Mouse (Mus musculus) lung, adult 18-20 months (tissue): Measurements from ENCODE around the gene Nptn.

Source experiments
- DNase-seq, 2 experiments: peaks; one replicate each; pipeline ENCODE4 v3.0.0; 2022; ENCODE audit warnings: mixed read lengths in 2 of 2

Nptn gene

DNA sequence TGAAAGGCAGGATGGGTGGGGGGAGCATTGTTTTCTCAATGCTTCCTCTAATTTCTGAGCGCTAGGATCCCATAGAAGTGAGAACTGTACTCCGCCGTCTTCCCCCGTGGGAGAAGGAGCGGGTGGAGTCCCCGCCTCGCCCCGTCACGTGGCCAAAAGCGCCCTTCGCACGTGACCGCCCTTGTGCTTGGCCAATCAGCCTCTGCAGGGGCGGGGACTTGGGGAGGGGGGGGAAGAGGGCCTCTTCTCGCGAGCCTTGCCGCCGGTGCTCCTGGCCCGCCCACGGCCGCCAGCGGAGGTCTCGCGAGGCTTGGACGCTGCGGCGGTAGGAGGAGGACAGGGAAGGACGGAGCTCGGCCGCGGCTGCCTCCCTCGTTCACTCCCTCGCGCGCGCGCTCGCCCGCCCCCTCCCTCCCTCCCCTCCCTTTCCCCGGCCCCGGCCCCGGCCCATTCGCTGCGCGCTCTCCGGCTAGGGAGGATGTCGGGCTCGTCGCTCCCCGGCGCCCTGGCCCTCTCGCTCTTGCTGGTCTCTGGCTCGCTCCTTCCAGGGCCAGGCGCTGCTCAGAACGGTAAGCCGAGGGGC, at the start of gene Nptn:
Nptn (plus strand) TSS at position 283 of the 583 bp plus-strand sequence.
- DNase-seq: peak; percentile 97 to 98

DNA sequence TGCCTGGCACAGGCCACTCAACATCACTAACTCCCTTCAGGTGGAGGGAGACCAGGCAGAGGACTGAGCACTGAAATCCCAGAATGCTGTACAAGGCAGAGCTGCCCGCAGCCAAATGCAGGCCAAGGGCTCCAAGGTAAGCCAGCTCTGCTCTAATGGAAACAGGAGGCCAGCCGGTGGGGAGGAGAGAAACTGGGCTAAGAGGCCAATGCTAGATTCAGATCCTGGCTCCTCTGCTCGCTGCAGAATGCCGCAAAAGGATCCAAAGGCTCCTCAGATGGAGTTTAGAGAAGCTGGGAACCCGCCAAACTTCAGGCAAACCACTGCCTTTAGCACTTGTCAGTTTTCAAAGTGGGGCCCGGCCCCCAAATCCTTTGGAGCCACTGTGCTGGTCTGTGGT, 48.7 kb upstream of the Nptn start:
- no peak for DNase-seq

DNA sequence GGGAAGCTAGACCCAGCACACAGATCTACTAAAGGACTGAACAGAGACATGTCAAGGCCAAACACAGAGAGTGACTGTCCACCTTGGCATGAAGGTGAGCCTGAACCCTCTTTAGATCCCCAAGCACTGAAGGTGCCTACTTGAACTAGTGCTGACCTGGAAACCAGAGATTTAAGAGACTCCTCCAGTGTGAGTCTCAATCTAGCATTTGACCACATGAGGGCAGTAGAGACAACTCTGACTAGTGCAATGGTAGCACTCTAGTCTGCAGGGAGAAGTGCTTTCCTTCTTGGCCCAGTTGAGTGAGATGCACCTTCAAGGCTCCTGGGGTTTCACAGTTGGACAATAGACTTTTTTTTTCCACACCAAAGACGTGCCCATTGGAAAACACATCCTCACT, 47.3 kb upstream of the Nptn start:
- peak in 1 of 2 experiments; percentile 63 for DNase-seq

DNA sequence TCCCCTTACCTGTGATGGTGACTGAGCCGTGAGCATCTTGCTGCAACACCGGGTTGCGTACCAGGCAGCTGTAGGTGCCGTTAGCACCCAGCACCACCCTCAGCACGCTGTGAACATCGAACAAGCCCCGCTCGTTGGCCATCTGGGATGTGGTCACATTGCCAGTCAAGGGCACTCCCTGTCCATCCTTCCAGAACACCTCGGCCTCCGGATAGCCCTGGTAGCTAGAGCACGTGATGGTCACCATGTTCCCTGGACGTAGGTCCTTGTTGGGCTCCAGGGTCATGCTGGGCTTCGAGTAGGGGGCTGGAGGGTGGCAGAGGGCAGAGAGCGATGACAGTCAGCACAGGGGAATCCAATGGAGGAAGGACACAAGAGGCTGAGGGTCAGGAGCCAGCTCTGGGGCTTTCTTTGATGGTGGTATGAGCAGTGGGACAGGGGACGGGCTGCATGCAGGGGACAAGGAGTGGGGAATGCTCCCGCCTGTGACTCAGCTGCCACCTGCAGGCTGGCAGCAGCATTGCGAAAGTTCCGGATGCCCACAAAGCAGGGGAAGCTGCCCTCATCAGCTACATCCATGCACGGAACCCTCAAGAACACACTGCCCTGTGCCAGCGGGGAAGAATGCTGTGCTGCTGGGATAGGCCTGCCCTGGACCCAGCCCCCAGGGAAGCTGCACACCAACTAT, 46.4 kb upstream of the Nptn start:
- no peak for DNase-seq

DNA sequence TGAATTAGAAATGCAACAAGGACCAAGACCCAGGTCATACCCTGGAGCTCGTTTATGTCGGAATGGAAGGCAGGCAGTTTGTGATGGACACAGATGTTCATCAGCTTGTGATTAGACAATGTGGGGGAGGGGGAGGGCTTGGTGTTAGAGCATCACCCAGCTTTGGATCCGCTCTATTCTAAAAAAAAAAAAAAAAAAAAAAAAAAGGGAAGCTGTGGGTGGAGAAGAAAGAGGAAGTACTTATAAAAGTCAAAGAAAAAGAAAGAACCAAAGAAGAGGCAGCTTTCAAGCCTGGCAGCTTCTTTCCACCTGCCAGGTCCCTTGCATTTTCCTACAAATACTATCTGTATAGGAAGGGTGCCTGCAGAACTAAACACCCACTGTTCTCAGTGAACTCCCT, 44.3 kb upstream of the Nptn start:
- DNase-seq: no peak

DNA sequence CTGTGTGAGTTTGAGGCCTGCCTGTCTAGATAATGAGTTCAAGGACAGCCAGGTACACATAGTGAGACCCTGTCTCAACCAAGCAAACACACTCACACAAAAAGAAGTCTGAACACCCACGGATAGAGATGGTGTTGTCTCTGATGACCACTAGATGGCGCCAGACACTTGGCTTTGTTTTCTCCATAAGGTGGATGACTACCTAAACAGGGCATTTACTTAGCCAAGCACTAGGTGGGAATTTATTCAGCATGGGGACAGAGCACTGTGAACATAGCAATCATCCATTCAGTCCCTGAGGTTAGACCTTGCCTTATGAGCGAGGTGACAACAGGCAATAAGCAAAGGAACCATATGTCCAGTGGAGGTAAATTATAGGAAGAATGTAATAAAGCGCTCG, 42.2 kb upstream of the Nptn start:
- peak in 1 of 2 experiments; percentile 51 for DNase-seq

DNA sequence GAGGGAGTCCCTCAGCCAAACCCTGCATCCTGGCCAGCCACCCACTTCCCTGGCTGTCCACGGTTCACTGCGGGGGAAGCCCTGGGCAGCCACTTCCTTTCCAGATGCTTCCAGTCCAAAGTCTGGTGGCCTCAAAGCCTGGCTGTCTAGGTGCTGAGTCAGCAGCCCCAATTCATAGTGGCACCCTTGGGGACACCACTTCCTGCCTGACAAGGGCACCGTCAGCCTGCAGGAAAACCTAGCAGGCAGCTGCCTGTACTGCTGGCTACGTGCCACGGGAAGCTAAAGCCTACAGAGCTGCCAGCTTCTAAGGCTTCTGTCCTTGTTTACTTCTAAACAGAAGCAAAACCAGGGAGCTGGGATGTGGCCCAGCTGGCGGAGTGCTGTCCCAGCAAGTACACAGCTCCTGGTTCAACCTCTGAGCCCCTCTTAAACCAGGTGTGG, 40.1 kb upstream of the Nptn start:
- DNase-seq: peak; percentile 63 to 77

DNA sequence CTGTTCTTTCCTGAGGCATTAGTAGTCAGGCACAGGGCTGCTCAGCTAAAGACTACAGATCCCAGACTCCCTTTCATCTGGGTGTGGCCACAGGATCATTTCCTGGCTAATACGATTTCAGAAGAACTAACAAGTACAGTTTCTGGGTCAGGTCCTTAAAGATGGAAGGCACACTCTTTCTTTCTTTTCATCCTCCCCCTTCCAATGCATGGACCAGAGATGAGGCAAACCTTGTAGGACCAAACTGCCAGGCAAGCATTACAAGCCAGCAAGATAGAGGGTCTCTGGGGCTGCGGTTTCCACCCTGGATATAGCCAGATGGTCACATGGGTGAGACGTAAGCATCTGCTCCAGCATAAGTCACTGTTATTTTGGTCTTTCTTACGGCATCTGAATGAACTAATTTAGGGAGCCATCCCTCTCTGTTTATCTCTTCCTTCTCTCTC, 37.1 kb upstream of the Nptn start:
- DNase-seq: peak in 1 of 2 experiments; percentile 18

DNA sequence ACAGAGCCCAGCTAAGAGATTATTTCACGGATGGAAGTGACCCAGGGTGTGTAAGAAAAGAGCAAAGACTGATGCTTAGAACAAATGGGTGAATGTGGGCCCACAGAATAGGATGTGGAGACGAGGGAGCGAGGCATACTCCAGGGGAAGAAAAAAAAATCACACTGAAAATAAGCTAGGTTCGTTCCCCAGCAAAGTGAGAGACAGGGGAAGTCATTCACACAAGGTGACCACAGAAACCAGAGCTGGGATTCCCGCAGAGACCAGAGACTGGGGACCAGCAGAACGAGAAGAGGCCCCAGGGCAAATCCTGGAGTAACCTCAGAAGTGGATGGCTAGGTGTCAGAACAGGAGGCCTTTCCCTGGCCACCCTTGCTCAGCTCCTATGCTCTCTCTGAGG, 36.6 kb upstream of the Nptn start:
- no peak for DNase-seq

DNA sequence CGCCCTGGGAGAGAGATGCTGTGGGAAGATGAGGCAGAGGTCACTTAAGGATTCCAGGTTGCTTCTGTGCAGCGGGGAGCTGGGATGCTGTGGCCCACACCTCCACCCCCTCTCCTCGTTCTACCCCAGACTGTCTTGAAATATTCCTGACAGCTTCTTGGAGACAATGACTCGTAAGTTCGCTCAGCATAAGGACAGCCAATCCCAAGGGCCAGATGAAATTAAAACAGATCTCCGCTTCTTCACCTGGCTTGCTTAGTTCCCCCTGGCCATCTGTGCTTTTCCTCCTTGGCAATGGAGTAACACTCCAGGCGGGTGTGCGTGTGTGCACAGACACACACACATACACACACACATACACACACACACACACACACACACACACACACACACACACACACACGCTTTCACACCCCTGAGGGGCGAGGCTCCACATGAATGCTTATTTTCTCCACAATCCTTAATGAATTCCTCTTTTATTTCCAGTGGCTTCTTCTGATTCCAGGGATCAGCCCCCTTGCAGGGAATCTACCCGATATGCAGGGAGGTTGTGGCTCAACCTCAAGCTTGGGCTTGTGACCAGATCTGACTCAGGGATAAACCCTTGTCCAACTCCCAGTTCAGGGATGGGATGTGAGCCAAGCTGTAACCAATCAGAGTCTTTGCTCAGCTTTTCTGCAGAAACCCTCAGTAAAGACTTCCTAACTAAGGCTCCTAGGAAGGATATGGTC, 35.2 kb upstream of the Nptn start:
- DNase-seq: no peak

DNA sequence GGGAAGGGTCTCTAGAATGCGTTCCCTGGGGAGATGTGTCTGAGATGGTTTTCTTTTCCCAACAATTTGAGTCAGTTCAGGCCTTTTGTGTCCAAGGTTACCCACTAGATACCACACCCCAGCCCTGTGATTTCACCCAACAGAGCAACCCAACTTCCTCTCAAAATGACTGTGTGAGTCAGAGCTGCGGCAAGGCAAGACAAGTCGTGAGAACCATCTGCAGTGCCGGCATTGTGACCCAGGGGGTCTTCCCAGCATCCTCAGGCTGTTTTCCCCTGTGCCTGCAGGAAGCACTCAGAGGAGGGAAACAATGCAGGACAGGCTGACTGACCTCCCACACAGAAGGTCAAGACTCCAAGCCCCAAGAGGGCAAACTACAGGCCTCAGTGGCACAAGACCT, 33.1 kb upstream of the Nptn start:
- DNase-seq: no peak

DNA sequence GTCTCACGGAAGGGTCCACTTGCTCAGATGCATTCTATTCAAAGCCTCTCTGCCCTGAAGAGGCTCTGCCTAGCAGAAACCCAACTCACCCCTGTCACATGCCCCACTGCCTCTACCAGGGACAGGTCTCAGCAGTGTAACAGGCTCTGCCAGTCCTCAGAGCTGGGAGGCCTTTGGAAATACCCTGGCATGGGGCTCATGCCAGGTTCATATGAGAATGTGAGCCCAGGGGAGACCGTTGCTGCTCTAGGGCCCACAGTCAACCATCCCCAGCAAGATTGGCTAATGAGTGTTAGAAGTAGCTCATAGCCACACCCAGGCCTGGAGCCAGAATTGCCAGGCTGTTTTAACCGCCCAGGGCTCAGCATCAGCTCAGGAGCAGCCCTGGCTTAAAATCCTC, 32.3 kb upstream of the Nptn start:
- peak in 1 of 2 experiments; percentile 19 for DNase-seq

DNA sequence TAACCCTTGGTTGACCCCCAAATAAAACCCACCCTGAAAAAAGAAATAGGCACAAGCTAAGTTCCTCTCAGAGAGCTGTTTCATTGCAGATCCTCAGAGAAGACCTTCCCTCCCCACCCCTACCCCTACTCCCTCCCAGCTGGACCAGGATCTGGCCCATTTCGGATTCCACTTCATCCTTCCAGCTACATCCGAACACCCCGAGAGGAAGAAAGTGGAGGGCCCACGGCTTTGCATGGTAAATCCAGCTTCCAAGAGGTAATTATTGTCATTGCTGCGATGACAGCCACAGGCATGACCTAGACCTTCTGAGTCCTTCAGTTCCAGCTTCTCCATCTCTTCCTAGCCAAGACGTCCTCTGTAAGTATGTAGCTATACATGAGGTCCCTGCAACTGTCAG, 31.1 kb upstream of the Nptn start:
- DNase-seq: no peak

DNA sequence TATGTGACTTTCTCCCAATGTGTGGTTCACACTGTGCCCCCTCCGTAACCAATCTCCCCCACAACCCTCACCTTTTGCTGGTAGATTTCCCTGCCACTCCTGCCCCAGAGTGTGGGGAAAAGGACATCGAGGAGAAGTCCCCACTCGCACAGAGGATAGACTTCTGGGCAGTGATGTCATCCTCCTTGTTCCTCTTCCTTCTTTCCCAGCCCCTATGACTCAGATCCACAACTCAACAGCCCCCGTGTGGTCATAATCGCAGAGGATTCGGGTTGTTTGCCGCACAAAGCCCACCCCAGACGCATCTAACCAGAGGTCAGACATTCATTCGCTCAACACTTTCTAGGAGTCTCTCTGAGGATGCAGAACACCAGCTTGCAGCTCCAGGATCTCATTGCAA, 30.0 kb upstream of the Nptn start:
- no peak for DNase-seq

DNA sequence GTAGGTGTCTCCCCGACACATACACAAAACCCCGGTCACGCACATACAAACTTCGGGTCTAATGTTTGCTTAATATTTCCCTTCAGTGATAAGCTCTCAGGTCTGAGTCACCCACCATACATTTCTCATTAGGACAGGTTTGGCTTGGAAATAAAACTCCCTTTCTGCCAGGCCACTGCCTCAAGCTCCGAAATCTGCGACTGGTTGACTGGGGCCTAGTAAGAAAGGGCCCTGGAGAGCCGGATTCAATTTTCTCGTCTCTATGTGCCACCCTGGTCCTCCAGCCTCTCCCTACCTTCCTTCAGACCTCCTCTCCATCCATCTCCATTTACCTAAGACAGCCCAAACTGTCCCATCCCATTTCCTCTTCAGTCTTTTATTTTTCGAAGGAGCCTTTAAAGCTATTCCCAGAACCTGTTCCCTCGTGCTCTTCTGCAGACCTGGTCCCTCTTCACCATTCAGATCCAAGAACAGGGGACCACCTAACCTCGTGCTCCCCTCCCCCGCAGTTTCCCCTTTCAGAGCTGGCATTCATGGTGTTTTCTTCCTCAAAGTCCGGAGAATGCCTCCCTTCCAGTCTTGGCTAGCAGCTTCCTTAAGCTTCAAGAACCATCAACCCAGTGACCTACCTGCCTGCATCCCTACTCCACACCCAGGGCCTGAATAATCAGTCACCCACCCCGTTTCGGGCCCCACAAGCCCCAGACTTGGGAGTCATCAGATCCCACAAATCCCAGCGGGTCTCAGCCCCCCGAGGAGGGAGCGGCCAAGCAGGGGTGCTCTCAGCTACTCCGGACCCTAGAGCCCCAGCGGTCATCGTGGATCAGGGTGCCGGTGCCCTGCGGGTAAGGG, 27.8 kb upstream of the Nptn start:
- DNase-seq: no peak

DNA sequence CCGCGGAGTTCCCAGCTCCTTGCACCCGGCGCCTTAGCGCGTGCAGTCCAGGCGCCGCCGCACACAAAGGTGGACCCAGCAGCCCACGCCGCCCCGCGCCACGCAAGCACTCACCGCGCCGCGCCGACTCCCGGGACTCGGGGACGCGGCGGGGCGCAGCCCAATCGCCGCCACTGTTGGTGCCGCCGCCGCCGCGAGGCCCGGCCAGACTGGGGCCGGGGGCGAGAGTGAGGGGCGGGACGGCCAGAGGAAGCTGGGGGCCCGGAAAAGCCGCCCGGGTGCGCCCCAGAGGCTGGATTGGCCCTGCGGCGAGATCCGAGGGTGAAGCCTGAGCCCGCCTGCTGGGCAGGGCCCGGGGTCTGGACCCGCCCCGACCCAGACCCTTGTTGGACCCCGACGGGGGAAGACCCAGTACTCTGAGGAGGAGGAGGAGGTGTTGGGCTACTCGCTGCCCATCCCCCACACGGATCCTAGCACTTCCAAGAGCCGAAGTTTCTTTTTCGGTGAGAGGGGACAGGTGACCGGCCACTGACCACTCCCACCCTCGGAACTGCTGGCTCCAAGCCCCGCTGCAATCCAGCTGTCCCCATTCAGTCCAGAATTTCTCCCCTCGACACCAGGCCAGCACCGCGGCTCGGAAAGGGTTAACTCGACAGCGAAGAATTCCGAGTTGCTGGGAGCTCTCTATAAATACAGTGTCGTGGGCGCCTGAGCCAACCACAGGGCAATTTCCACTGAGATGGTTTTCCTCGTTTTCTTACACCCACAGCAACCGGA, 26.9 kb upstream of the Nptn start, which contains the start of gene Cd276:
Cd276 (minus strand) TSS at position 530 of the 777 bp plus-strand sequence.
- peak; percentile 65 to 71 for DNase-seq

DNA sequence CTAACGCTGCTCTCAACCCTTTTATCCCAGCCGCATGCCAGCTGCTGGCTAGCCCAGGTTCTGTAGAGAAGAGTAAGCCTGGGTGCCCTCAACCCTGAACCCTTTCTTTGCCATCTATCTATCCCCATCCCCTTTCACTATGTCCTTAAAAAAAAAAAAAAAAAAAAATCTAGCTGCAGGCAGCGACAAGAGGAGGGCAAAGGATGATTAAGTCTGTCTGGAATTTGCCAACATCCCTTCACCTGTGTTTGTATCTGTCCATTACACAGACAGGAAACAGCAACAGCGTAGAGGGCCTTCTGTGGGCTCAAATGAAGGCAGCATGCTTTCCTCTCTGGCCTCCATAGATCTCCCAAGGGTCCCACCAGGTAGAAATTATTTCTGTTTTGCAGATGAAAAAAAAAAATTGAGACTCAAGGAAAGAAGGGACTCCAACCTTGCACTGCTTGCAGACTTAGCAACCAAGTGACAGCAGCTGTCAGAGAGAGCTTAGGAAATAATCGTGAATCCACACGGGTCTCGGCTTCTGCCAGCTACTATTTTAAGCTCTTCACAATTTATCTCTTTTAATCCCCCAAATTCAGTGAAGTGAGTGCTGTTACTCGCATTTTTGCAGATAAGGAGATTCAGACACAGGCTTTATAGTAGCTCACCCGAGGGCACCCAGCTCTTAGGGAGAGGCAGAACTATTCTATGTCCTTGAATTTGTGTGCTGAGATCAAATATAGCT, 26.2 kb upstream of the Nptn start:
- DNase-seq: no peak

DNA sequence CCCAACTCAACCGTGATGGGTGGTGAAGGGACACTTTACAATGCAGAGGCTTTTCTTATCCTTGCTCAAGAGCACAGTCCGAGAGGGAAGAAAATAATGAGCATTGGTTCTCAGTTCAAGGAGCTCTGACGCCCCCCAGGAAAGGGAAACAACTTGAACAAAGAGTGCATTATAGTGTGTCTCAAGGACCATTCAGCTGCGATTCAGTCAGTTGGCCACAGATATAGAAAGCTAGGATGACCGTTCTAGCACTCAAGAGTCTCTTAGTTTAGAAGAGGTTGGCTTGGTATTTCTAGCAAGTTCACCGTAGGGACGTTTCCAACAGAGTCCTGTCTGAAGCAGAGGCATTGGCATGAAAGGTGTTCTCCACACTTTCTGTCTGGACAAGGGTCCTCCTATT, 25.4 kb upstream of the Nptn start:
- DNase-seq: no peak

DNA sequence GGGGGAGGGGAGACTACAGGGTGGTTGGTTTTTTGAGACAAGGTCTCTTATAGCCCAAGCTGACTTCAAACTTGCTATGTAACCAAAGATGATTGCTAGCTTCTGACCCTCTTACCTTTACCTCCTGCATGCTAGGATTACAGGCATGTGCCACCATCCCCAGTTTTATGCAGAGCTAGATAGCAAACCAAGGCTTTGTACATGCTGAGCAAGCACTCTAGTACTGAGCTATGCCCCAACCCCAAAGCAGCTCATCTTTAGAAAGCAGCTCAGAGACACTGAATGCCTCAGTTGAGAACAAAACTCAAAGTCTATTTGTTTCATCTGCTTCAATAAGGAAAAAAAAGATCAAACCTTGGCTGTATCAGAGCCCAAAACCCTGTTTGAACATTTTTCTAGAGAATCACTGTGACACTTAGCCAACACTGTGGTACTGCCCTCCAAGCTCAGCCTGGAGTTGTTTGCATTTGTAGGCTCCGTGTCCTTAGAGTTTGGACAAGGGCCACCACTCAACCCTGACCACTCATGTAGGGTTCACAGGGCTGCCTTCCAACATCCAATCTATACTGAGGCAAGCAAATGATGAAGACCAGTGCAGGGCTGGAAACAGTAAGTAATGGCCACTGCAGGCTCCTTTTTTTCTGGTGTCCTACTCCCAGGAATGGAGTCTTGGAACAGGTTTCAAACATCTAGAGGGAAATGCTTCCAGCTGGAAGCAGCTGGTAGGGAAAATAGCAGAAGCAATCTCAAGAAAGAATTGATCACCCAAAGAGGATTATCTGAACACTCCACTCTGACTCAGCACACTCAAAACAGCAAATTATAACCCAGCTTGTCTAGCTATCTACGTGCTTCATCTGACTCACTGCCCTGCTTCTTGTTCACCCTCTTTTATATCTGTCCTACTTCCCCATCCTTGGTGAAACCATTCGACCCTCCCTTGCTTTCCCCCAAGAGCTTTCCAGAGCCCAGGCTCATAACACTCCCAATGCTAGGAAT, 24.3 kb upstream of the Nptn start:
- peak; percentile 41 to 68 for DNase-seq

DNA sequence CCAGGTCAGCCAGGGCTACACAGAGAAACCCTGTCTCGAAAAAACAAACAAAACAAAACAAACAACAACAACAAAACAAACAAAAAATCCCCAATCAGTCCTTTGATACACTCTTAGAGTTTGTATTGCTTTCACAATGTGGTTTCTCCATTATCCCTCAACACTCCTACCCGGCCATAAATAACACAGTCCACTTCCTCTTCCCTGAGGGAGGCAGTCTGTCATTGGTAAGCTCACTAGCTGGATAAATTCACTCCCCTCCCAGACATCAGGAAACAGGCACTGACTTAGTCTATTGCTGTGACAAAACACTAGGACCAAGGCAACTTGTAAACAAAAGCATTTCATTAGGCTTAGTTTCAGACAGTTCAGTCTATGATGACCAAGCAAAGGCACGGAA, 21.8 kb upstream of the Nptn start:
- DNase-seq: no peak
